Mouse (Mus musculus) right cerebral cortex, postnatal 36 days (tissue): ENCODE results near the gene Rnf141.
A peak's percentile ranks its signal among the peaks of the same experiment; 100 is the strongest.

Source experiments
- DNase-seq, 2 experiments: peaks; one replicate each; pipeline ENCODE4 v3.0.0; 2022; ENCODE audit warnings: low spot score in 2 of 2, mixed read lengths in 1 of 2

The Rnf141 gene

DNA sequence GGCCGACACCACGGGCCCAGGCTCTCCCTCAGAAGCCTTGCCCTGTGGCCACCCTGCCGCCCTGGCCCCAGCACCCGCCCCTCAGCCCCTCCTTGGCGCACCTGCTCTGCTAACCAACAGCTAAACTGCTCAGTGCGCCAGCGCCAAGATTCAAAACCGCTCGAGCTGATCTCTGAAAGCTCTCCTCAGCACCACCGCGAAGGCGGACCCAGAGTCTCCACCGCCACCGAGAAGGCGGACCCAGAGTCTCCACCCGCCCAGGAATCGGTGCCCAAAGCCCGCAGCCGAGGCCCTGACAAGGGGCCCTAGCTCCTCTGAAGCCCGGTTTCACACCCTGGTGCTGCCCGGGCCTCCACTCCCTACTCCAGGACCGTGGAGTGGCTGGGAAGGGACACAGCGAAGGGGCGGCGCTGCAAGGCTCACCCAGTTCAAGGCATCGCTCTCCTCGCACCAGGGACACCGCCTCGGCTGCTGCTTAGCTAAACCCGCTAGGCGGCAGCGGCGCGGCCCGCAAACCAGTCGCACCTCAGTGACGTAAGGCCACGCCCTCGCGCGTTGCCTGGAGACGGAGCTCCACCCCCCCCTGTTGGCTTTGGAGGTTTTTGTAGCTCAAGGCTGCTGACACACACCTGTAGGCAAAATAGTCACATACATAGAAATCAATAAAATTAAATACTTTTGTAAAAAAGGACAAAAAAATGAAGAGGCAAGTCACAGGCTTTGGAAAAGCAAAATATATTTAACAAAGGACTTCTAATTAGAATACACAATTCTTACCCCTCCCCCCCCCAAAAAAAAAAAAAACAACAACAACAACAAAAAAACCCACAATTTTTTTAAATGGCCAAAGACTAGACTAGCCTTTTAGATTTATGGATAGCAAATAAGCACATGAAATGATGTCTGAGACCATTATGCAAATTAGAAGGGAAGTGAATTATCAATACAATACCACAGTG, at the start of gene Rnf141:
TSS of gene Rnf141 (minus strand) at position 542 of the 959 bp plus-strand sequence.
- DNase-seq, result peak; percentile 89 to 90

DNA sequence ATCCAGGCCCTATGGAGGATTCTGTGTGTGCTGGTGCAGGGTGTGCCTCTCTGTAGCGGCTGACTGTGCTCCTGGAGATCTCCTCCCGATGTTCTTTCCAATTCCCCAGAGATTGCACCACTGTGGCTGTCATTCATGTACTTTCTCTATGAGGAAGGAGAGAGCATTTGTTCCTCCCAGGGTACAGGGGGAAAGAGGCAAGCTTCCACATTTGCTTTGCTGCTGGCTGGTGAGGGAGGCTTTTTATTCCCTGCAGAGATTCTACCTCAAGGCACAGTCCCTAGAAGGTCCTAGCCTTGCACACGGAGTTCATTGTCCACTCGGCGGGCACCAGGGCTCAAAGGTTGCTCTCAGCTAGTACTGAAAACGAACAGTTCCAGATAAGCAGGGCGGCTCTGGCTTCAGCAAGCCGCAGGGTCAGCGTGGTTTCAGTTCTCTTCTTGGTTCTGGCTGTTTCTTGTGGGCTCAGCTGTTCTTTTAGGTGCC, 47.3 kb upstream of the Rnf141 start:
- DNase-seq, result no peak

GRCm38 (mm10) chr7:110881746-110882333, 37.6 kb upstream of the Rnf141 start:
- DNase-seq, result no peak

DNA sequence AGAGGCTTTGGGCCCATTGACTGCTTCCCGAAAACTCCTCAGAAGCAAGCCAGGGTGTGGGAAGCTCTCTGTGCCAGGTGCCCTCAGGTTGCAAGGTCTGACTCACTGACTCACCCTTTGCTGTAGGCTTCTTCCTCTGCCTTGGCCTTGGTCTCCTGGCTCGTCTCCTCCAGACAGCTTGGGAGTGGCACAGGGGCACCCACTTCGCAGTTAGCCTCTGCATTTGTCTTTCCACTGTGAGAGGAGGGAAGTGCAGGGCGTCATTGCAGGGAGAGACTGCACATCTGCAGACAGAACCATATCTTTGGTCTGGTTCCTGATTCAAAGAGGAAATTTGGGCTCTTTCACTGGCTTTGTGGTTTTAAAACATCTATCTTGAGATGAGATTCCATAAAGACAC, 33.8 kb upstream of the Rnf141 start:
- no peak for DNase-seq

GRCm38 (mm10) chr7:110876965-110877364, 32.7 kb upstream of the Rnf141 start:
- no peak for DNase-seq

DNA sequence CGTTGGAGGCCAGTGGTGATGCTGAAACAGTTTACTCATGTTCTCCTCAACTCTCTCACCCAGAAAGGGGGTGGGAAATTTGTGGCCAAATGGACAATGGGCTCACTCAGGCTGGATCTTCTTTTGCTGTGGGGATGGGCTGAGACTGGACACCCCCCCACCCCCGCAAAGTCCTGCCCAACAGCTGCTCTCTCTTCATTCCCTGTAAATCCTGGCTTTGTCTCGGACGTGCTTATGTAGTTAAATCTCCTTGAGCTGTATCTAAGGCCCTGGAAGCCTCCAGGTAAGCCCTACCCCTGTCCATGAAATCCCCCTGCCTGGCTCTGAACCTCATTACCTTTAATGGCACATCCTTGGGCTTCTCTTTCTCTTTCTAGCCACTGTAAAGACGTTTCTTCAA, 24.6 kb upstream of the Rnf141 start:
- DNase-seq, result no peak

GRCm38 (mm10) chr7:110867116-110867515, 22.9 kb upstream of the Rnf141 start:
- no peak for DNase-seq

DNA sequence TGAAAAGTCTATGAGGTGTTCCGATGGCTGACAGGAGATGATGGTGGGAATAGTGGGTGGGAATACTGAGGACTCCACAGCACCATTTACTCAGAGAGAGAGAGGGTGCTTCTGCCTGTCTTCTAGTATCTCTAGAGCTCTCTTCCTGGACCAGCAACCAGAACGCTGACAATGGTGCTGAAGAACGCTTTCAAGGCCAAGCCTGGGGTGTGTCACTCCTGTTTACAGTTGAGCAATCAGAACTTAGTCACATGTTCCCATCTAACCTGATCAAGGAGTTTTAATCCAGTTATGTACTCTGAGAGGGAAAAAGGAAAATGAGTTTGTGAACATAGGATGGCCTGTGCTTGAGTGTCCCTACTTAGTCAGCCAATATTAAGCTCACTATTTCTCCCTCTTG, 21.8 kb upstream of the Rnf141 start:
- no peak for DNase-seq

DNA sequence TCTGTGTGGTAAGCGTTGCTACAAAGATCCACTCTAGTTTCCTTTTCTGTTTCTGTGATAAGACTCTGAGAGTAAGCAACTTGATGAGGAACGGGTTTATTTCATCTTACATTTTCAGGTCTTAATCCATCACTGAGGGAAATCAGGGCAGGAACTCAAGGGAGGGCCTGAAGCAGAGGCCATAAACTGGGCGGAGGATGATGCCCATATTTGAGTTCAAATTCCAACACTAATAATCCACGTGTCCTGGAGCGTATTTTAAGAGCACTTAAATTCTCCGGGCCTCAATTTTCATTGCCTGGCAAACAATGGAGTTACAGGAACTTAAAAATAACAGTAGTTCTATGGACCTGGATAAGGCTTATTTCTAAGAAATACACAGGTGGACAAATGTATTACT, 21.3 kb upstream of the Rnf141 start:
- no peak for DNase-seq

DNA sequence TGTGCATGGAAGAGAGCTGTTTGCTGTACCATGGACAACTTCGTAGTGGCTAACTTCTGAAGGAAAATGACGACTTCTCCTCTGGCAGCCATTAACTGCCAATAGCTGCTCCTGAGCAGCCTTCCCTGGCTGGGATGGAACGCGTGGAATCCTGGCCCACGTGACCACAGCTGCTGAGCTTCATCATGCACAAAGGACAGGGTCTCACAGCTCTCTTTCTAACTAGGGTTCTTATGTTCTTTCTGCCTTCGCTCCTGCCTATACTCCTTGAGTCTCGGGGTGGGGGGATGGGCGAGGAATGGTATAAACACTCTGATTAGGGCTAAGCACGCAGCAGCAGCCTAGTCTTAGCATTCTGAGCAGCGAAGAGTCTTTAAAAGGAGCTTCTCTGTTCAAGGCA, 20.8 kb upstream of the Rnf141 start:
- no peak for DNase-seq

GRCm38 (mm10) chr7:110862751-110863289, 18.6 kb upstream of the Rnf141 start, which contains the start of gene Lyve1:
Gene Lyve1, minus strand, starts transcription at chr7:110863239.
- no peak for DNase-seq

DNA sequence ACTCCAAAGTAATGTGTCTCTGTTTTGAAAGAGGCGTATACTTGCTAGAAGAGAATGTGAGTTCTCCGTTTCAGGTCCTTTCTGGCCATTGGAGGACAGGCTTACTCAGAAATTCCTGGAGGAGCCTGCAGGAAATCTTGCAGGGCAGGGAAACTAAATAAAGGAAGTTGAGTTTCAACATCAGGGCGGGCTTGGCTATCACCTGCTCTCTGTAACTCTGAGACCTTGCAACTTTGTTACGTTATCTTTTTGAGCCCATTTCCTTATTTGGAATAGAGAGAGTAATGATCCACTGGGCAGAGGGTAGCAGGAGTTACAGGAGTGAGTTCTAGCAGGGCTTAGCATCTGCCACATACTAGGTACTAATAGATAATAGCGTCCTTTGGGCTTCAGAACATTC, 15.9 kb upstream of the Rnf141 start:
- DNase-seq, result no peak

DNA sequence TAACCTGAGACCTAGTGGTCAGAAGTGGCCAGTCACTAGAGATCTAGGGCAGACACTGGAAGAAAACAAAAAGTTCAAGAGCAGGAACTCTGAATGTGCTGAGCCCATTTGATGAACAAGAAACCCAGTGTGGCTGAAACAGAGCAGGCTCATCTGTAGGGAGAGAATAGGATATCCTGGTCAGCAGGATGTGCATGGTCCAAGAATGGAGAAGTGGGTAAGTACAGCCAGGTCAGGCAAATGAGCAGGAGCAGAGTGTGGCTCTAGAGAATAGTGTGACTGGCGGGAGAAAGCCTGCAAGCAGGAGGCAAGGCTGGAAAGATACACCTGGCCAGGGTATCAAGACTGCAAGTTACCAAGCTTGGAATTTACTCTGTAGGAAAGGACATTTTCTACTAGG, 11.3 kb upstream of the Rnf141 start:
- DNase-seq, result no peak

GRCm38 (mm10) chr7:110854927-110855546, 10.8 kb upstream of the Rnf141 start:
- no peak for DNase-seq

GRCm38 (mm10) chr7:110854519-110854918, 10.3 kb upstream of the Rnf141 start:
- peak; percentile 17 to 31 for DNase-seq

DNA sequence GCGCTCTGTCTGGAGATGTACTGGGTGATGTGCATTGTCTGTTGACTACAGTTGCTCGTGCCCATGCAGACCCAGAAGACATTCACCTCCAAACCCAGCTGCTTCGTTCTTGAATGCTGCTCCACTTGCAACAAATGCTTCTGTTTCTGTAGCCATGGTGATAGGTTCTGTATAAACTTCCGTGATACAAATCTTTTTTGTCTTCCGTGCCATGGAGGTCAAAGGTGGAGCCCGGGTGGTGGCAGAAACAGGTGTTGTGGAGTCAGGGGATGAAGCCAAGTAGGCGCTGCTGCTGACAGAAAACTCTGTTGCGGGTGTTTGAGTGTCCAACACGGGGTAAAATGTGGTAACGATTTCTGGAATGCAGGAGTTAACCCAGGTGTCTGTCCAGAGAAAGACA, 9.4 kb upstream of the Rnf141 start:
- DNase-seq, result no peak

DNA sequence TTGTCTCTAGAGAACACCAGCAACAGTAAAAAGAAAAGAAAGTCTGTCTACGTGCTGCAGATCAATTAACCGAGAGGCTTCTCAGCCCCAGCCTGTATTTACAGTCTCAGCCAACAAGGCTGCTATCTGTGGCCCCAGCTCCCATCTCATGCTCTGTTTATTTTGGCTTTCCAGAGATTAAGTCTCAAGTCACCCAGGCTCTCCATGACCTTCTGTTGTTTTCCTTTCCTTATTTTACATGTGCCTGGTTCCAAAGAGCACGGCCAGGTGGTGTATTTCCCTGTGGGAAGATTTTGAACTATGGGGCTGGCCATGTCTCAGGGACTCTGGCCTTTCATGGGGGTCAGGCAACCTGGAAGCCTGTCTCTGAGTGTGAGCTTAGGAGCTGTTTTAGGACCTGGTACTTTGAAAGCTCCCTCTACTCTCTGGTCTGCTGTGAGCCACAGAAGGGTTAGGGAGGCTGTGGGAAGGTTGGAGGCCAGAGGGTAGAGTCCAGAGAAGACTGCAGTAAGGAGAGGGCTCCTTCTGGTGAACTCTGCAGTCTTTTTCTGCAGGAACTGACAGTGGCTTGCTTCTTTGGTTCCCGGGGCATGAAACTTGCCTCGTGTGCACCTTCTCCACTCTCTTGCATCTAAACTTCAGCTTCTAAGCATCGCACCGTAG, 7.4 kb upstream of the Rnf141 start:
- no peak for DNase-seq

- no peak for DNase-seq
Measured at GRCm38 (mm10) chr7:110848371-110848770, 4.1 kb upstream of the Rnf141 start.

DNA sequence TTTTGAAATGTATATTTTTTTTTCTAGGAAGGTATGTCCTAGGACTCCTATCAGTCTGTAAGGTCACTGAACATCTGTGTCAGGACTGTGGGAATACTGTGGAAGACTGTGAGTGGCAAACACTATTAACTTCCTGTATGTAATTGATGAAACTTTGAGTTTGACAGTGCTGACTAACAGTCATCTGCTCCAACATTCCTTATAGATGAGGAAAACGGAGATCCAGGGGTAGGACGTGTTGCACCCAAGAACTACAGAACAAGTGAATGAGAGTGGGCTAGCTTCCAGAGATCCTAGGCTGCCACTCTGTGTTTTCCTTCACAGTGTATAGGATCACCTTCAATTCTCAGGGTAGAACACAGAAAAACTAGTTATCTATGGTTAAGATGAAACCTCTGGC, 3.1 kb upstream of the Rnf141 start:
- DNase-seq, result no peak

DNA sequence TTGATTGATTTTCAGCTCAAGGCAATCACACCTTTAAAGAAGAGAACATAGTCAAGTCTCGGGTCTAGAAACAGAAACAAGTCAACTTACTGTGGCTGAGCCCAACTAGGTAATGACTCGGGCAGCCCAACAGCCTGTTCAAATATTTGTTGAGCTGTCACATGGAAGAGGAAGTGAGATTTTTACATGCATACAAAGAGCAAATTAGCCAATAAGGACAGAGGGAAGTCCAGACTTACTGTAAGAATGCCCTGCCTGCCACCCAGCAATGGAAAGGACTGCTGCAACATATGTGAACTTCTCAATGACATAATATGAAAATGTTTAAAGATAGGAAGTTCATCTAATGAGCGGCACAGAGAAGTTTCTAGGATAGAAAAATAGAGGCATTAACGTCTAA, 3.9 kb downstream of the Rnf141 start:
- no peak for DNase-seq

DNA sequence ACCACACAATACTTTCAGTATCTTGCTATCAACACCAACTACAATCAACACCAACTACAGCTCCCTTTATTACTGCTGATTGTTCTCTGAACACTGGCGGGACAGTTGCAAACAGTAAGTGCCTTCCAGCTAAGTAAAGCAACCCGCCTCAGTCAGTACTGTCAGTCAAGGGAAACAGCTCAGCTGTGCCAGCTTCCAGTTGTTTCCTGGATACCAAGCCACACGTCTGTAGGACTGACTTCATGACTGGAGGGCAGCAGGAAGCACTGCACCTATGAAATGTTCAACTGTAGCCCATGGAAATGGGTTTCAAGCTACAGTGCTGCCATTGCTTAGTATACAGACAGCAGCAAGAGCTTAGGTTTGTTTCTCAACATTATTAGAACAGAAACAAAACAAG, 9.7 kb downstream of the Rnf141 start:
- no peak for DNase-seq

- DNase-seq, result no peak
Measured at GRCm38 (mm10) chr7:110834018-110834417, 10.2 kb downstream of the Rnf141 start.
